Mouse (Mus musculus) thymus, adult 2 months (tissue): ENCODE results near the gene Akap2. TPM values are rescaled to one million over a fixed set of nuclear protein-coding genes. Genes with fewer than 3 reads are reported as not detected.

Experiments used
- DNase-seq: peaks from one replicate; pipeline ENCODE4 v3.0.0; 2021
- H3K27ac ChIP-seq: fragments of 200-500 bp; 2 replicates; pipeline ENCODE4 v1.5.1; 2012; ENCODE audit warnings: low read length, control low read depth; ENCODE audit not compliant: control insufficient read depth, insufficient read depth
- H3K27me3 ChIP-seq: fragments of 200-500 bp; 2 replicates; pipeline ENCODE4 v1.6.1; 2012; ENCODE audit warnings: mild to moderate bottlenecking, low read length, moderate library complexity, mixed read lengths; ENCODE audit not compliant: control insufficient read depth, insufficient read depth
- H3K36me3 ChIP-seq: fragments of 200-500 bp; 2 replicates; pipeline ENCODE4 v1.6.1; 2012; ENCODE audit warnings: mild to moderate bottlenecking, low read length, moderate library complexity; ENCODE audit not compliant: control insufficient read depth, insufficient read depth
- H3K4me1 ChIP-seq: fragments of 200-500 bp; replicated peaks from 2 replicates; pipeline ENCODE4 v1.6.1; 2012; ENCODE audit warnings: low read length; ENCODE audit not compliant: control insufficient read depth, insufficient read depth
- H3K4me3 ChIP-seq: fragments of 200-500 bp; 2 replicates; pipeline ENCODE4 v1.5.1; 2012; ENCODE audit warnings: mild to moderate bottlenecking, low read length, control low read depth, moderate library complexity; ENCODE audit not compliant: control insufficient read depth, insufficient read depth
- CTCF ChIP-seq: fragments of 200-500 bp; IDR thresholded peaks from 2 replicates; pipeline ENCODE4 v1.5.1; 2012; ENCODE audit warnings: mild to moderate bottlenecking, control low read depth, low read length, moderate library complexity, borderline replicate concordance; ENCODE audit not compliant: control insufficient read depth, poor library complexity, insufficient read depth; ENCODE audit errors: extremely low read depth
- POLR2A ChIP-seq: fragments of 200-500 bp; IDR thresholded peaks from 2 replicates; pipeline ENCODE4 v1.6.1; 2012; ENCODE audit warnings: mild to moderate bottlenecking, low read length, control low read depth, moderate library complexity; ENCODE audit not compliant: control insufficient read depth, poor library complexity, insufficient read depth; ENCODE audit errors: extremely low read depth
- WGBS: fragments of 180-500 bp; shearing (Covaris S2); methylation state at CpG from one replicate; pipeline ENCODE4 v1.1.7; 2018; 5-methylcytosine and 5-hydroxymethylcytosine counted together
- polyA plus RNA-seq: library from polyadenylated mRNA; depleted of rRNA; stranded (reverse); fragments of >200 nt; gene quantifications from 2 replicates; pipeline ENCODE4 v1.2.3, GENCODE M21; 2012

Gene Akap2
- polyA plus RNA-seq, 1 experiment: 99.2 TPM

DNA sequence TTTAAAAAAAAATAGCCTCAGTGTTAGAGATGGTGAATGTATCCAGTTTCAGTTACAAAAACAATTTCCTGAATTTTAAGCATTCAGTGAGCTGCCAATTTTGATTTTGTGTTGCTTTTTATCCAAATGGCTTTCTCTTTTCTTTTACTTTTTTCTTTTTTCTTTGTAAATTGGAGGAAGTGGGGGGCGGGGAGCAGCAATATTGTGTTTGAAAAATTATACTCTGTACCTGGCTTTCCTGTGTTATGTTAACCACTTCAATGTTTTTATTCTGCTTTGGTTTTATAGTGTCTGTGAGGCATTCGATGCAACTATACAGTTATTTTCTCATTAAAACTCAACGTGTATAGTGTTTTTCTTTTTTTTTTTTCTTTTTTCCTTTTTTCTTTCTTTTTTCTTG lies 179.2 kb downstream of the Akap2 start:
- H3K36me3 ChIP-seq: peaks cover 5% of the 10 kb centered on the region; the same call in 1 of the 2 replicates
- peaks cover 10% of the 10 kb centered on the region for H3K4me1 ChIP-seq
- H3K4me3 ChIP-seq: no peak overlapping the region
- TF ChIP-seq CTCF (no peak), POLR2A (no peak)
- H3K27me3 ChIP-seq: no peaks in the 10 kb centered on the region
- WGBS: 5% methylated on average over 3 of the region's 3 CpGs
- peak; percentile 39 for DNase-seq
- no peak overlapping the region for H3K27ac ChIP-seq

DNA sequence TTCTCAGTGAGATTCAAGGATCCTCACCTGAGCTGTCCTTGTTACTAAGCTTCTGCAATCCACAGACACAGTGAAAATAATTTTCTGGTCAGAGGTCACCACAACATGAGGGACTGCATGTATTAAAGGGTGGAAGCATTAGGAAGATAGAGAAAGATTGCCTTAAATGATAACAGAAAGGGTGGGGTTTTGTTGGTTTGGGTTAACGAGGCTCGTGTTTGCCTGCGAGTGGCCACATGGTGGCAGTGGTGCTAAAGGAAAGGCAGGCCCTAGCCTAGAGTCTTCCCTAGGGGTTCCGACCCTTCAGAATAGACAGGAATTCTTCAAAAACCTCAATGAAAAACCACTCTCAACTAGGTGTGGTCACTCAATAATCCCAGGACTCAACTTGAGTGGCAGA lies 183.8 kb downstream of the Akap2 start:
- Histone ChIP-seq H3K36me3 (no peaks in the 10 kb centered on the region), H3K27me3 (no peaks in the 10 kb centered on the region), H3K4me1 (peaks cover 15% of the 10 kb centered on the region), H3K4me3 (no peak overlapping the region), H3K27ac (no peak overlapping the region)
- peak; percentile 63 for DNase-seq
- TF ChIP-seq POLR2A (no peak), CTCF (peak; percentile 51; the same call in 1 of the 2 replicates)
- 2% methylated on average over 4 of the region's 4 CpGs for WGBS

DNA sequence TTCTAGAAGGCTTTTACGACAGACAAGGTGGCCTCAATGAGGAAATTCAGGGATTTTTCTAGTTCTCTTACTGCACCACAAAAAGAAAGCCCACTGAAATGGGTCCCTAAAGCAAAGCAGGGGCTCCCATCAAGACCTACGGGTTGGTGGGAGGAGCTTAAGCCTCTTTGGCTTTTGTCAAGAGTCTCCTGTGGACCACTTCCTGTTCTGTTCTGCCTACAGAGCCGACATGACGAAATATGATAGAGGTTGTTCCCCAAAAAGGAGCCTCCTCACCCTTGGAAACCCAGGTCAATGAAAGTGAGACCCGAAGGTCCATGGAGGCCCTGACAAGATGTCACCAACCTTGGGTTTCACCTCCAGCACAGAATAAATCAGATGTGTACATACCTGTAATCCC lies 185.2 kb downstream of the Akap2 start:
- Histone ChIP-seq H3K27me3 (no peaks in the 10 kb centered on the region), H3K36me3 (no peaks in the 10 kb centered on the region), H3K4me1 (peaks cover 8% of the 10 kb centered on the region), H3K27ac (no peak overlapping the region), H3K4me3 (no peak overlapping the region)
- DNase-seq: no peak
- 32% methylated on average over 5 of the region's 5 CpGs for WGBS
- no peak for TF ChIP-seq CTCF

DNA sequence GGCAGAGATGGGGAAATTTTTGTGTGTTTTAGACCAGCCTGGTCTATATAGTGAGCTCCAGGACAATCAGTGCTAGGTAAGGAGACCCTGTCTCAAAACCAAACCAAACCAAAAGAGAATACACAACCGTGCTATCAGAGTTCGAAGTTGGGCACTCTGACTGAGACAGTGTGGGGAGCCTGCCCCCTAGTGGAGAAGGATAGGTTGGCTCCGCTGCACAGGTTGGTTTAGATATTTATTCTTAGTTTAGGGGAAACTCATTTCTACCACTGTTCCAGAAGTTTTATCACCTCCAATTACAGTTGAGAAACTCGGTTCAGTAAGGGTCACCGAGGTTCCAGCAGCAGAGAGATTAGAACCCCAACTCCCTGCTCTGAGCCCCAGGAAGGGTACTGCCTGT lies 186.8 kb downstream of the Akap2 start:
- no peak overlapping the region for H3K4me3 ChIP-seq
- WGBS: 6% methylated on average over 5 of the region's 5 CpGs
- TF ChIP-seq CTCF (peak; percentile 19; the same call in 1 of the 2 replicates), POLR2A (no peak)
- DNase-seq: peak; percentile 79
- H3K27me3 ChIP-seq: no peaks in the 10 kb centered on the region
- peaks cover 8% of the 10 kb centered on the region for H3K4me1 ChIP-seq
- no peaks in the 10 kb centered on the region for H3K36me3 ChIP-seq
- H3K27ac ChIP-seq: no peak overlapping the region

DNA sequence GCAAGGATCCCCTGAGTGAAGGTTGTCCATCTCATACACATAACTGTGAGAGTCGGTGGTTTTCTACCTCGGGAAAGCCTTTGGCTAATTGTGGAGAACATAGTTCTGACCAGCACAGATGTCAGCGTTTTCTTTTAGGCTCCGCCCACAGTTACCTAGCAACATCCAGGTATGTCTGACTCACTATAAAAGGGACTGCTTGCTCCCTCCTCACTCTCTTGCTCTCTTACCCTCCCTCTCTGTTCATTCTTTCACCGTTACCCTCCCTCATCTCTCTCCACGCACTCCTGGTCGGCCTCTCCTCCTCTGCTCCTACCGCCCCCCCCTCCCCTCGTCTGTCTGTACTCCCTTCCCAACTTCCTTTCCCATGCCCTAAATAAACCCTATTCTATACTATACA lies 187.2 kb downstream of the Akap2 start:
- Histone ChIP-seq H3K36me3 (no peaks in the 10 kb centered on the region), H3K27me3 (no peaks in the 10 kb centered on the region), H3K27ac (no peak overlapping the region), H3K4me1 (peaks cover 8% of the 10 kb centered on the region), H3K4me3 (no peak overlapping the region)
- DNase-seq: no peak
- TF ChIP-seq CTCF (no peak), POLR2A (no peak)
- 37% methylated on average over 9 of the region's 9 CpGs for WGBS

DNA sequence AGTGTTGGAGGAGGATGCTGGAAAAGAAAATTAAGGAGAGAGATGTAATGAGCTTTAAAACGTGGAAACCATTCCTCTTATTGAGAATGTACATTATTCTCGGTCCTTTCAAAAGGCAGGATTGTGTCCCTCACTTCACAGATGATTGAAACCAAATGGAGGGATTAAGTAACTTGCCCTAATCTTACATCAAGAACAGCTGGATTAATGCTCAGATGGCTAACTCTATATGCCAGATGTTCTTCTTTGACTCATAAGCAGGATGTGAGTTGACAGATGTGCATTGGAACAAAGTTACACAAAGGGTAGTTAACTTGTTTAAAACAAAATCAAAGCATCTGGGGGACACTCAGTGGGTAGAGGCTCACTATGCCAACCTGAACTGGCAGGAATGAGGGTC lies 189.3 kb downstream of the Akap2 start:
- WGBS: 85% methylated on average over 2 of the region's 2 CpGs
- no peak overlapping the region for H3K27ac ChIP-seq
- TF ChIP-seq POLR2A: no peak
- TF ChIP-seq CTCF: no peak

DNA sequence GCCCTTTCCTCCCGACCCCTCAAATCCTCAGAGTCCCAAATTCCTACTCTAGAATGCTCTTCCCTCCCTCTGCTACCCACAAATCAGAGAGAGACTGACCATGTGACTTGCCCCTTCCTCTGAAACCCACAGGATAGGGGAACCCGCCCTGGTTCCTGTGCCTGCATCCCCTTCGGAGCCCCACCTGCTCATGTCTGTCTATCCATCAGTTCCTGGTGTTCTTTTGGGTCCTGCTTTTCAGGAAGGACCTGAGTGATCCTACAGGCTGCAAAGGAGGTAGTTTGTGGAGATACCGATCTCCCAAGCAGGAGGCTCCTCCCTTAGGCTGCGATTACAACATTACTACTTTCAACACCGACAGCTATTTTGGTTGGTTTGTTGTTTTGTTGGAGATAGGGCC lies 191.4 kb downstream of the Akap2 start:
- Histone ChIP-seq H3K4me1 (no peaks in the 10 kb centered on the region), H3K27ac (no peak overlapping the region), H3K4me3 (no peak overlapping the region), H3K36me3 (no peaks in the 10 kb centered on the region), H3K27me3 (no peaks in the 10 kb centered on the region)
- TF ChIP-seq POLR2A (no peak), CTCF (no peak)
- no peak for DNase-seq
- 26% methylated on average over 6 of the region's 6 CpGs for WGBS

More for the DNA sequence above, 189.3 kb downstream of the Akap2 start:
- Histone ChIP-seq H3K27me3 (no peaks in the 10 kb centered on the region), H3K36me3 (no peaks in the 10 kb centered on the region), H3K4me1 (peaks cover 8% of the 10 kb centered on the region), H3K4me3 (no peak overlapping the region)
- no peak for DNase-seq
